Mouse (Mus musculus) midbrain, embryonic 13.5 days (tissue): Measurements from ENCODE around the gene Tomm40. TPM values are rescaled to one million over a fixed set of nuclear protein-coding genes. Genes with fewer than 3 reads are reported as not detected.
"Not testable (repeated sequence)": the region's sequence is repeated elsewhere in the genome, so short reads cannot be mapped to it uniquely, and the experiment has no call there.

ENCODE experiments used
- ATAC-seq: fragments of 200-750 bp; cut with Nextera tagmentation; 2 replicates; pipeline ENCODE4 v1.8.0; 2017; ENCODE audit warnings: mild to moderate bottlenecking, moderate TSS enrichment, moderate library complexity
- H3K27ac ChIP-seq: fragments of 300-500 bp; sonication (generic); 2 replicates; pipeline ENCODE4 v1.5.1; 2015; ENCODE audit warnings: inconsistent platforms, mild to moderate bottlenecking, moderate library complexity
- H3K27me3 ChIP-seq: fragments of 300-500 bp; sonication (generic); 2 replicates; pipeline ENCODE4 v1.6.1; 2015; ENCODE audit warnings: mild to moderate bottlenecking, inconsistent platforms
- H3K36me3 ChIP-seq: fragments of 300-500 bp; sonication (generic); 2 replicates; pipeline ENCODE4 v1.6.1; 2015; ENCODE audit warnings: mild to moderate bottlenecking, inconsistent platforms
- H3K4me1 ChIP-seq: fragments of 300-500 bp; sonication (generic); replicated peaks from 2 replicates; pipeline ENCODE4 v1.6.1; 2015; ENCODE audit warnings: inconsistent platforms
- H3K4me2 ChIP-seq: fragments of 300-500 bp; sonication (generic); replicated peaks from 2 replicates; pipeline ENCODE4 v1.6.1; 2015; ENCODE audit warnings: moderate library complexity, mild to moderate bottlenecking, inconsistent platforms
- H3K4me3 ChIP-seq: fragments of 300-500 bp; sonication (generic); replicated peaks from 2 replicates; pipeline ENCODE4 v1.5.1; 2015; ENCODE audit warnings: mild to moderate bottlenecking, inconsistent platforms
- H3K9ac ChIP-seq: fragments of 300-500 bp; sonication (generic); replicated peaks from 2 replicates; pipeline ENCODE4 v1.6.1; 2015; ENCODE audit warnings: mild to moderate bottlenecking, inconsistent platforms
- H3K9me3 ChIP-seq: fragments of 300-500 bp; sonication (generic); 2 replicates; pipeline ENCODE4 v1.6.1; 2016; ENCODE audit warnings: mild to moderate bottlenecking, inconsistent platforms
- WGBS: fragments of 180-500 bp; shearing (Covaris S2); methylation state at CpG from one replicate; pipeline ENCODE4 v1.1.7; 2015; 5-methylcytosine and 5-hydroxymethylcytosine counted together
- polyA plus RNA-seq: library from polyadenylated mRNA; unstranded; fragments of >200 nt; fragmentation: Nextera tagmentation; extraction: Ambion mirVana; gene quantifications from 2 replicates; pipeline ENCODE4 v1.2.1, GENCODE M21; 2015

Gene Tomm40
- polyA plus RNA-seq, 1 experiment from 2014 or later = 125 TPM

DNA sequence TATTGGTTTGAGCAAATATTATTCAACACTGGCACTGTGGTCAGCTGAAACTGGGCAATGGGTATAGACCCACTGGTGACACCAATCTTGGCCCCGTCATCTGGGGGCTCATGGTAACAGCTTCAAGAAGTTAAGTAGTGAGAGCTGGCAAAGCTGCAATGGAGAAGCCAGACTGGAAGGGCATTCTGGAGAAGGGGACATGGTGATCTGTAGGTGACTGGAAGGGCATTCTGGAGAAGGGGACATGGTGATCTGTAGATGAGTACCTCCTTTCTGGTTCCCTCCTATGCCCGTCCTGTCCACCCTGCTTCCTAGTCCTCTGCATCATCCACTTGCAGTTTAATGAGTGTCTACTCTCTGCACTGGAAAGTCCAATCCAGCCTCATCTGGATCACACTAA is 26.6 kb downstream of the Tomm40 start:
- no peak overlapping the region for H3K9ac ChIP-seq
- H3K4me3 ChIP-seq = no peak overlapping the region
- 94% methylated on average over 2 of the region's 2 CpGs for WGBS
- H3K9me3 ChIP-seq = no peaks in the 10 kb centered on the region
- ATAC-seq = no peak
- H3K27ac ChIP-seq = no peak overlapping the region
- no peaks in the 10 kb centered on the region for H3K27me3 ChIP-seq
- no peak overlapping the region for H3K4me2 ChIP-seq
- H3K4me1 ChIP-seq = 0 out of 2 replicates have a peak, but pooled peaks cover 6% of the 10 kb centered on the region
- no peaks in the 10 kb centered on the region for H3K36me3 ChIP-seq

DNA sequence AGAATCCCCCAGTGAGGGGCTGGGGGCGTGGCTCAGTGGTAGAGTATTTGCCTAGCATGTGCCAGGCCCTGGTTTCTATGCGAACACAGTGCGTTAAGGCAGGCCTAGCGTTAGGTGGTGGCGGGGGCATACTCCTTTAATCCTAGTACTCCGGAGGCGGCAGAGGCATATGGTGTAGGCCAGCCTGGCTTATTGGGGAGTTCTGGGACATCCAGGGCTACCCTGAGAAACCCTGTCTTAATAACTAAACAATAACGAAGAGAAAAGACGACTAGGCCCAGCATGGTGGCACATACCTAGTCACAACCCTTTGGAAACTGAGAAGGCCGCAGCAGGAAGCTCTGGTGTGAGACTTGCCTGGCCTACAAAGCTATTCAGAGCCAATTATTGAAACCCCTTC is 27.1 kb downstream of the Tomm40 start:
- WGBS = 90% methylated on average over 10 of the region's 10 CpGs
- ATAC-seq = no peak

DNA sequence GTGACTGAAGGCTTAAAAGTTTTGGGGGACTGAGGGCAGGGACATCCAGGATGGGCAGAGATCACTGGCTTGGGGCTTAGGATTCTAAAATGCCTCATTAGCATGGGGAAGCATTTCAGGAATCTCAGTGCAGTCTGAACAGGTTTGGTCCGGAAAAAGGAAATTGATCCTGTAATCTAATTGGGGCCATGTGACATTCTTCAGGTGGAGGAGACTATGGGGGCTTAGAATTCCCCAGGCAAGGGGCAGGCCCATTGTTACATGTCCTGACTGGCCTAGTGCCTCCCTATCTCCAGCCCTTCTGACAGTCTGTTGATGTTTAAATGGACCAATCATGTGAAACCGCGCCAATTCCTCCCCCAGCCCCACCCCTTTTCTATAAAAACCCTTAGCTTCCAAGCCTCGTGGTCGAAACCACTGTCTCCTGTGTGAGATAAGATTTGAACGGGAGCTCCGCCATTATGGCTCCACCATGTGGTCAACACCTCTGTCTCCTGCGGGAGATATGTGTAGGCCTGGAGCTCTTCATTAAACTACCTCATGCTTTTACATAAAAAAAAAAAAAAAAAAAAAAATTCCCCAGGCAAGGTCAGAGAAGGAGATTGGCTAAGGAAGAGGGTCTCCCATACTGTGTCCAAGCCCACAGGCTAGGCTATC is 28.2 kb downstream of the Tomm40 start:
- not testable (repeated sequence) for H3K4me1 ChIP-seq, H3K4me3 ChIP-seq, H3K9me3 ChIP-seq, H3K27ac ChIP-seq, ATAC-seq, H3K27me3 ChIP-seq, H3K9ac ChIP-seq, H3K4me2 ChIP-seq, H3K36me3 ChIP-seq
- WGBS = 81% methylated on average over 8 of the region's 8 CpGs

More for the DNA sequence above, 27.1 kb downstream of the Tomm40 start:
- 0 out of 2 replicates have a peak, but pooled peaks cover under 1% of the 10 kb centered on the region for H3K4me1 ChIP-seq
- no peaks in the 10 kb centered on the region for H3K36me3 ChIP-seq
- no peak overlapping the region for H3K4me3 ChIP-seq
- no peaks in the 10 kb centered on the region for H3K9me3 ChIP-seq
- H3K27ac ChIP-seq = no peak overlapping the region
- no peaks in the 10 kb centered on the region for H3K27me3 ChIP-seq
- no peak overlapping the region for H3K4me2 ChIP-seq
- no peak overlapping the region for H3K9ac ChIP-seq

DNA sequence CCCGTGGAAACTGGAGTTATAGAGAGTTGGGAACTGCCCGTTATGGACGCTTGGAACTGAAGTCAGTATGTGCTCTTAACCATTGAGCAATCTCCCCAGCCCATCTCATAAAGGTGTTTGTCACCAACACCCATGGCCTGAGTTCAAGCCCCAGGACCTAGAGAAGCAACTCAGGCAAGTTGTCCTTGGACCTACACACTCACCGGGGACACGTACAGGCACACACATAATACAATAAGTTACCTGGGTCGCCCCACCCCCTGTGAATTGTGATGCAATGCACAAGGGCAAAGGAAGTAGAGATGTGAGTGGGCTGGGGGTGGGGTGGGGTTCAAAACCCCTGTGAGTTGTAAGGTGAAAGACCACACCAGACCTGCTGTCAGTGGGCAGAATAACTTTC is 28.7 kb downstream of the Tomm40 start:
- Histone ChIP-seq H3K9me3 (no peaks in the 10 kb centered on the region), H3K9ac (no peak overlapping the region), H3K4me2 (no peak overlapping the region), H3K27me3 (no peaks in the 10 kb centered on the region), H3K4me3 (no peak overlapping the region), H3K4me1 (no peaks in the 10 kb centered on the region), H3K27ac (no peak overlapping the region), H3K36me3 (no peaks in the 10 kb centered on the region)
- no peak for ATAC-seq
- WGBS = 85% methylated on average over 6 of the region's 6 CpGs

DNA sequence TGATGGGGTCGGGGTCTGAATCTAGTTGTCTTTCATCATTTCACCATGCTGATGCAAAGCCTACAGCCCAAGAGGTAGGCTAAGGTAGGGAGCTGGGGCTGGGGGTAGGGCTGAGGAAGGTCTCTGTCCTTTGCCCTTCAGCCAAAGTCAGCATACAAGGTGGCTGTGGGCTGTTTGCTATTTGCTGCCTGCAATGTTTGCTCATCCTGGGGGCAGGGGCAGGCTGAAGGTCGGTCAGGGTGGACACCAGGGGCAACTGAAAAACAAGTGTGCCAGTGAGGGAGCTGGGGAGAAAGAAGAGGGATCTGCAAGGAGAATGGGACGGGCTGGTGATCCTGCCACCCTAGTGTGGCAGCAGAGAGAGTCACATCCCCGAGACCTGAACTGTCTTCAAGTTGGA is 29.9 kb downstream of the Tomm40 start:
- H3K36me3 ChIP-seq = no peaks in the 10 kb centered on the region
- no peaks in the 10 kb centered on the region for H3K4me1 ChIP-seq
- no peak overlapping the region for H3K4me2 ChIP-seq
- H3K27ac ChIP-seq = no peak overlapping the region
- no peak overlapping the region for H3K4me3 ChIP-seq
- no peak for ATAC-seq
- no peaks in the 10 kb centered on the region for H3K9me3 ChIP-seq
- no peaks in the 10 kb centered on the region for H3K27me3 ChIP-seq
- no peak overlapping the region for H3K9ac ChIP-seq
- 73% methylated on average over 4 of the region's 4 CpGs for WGBS

DNA sequence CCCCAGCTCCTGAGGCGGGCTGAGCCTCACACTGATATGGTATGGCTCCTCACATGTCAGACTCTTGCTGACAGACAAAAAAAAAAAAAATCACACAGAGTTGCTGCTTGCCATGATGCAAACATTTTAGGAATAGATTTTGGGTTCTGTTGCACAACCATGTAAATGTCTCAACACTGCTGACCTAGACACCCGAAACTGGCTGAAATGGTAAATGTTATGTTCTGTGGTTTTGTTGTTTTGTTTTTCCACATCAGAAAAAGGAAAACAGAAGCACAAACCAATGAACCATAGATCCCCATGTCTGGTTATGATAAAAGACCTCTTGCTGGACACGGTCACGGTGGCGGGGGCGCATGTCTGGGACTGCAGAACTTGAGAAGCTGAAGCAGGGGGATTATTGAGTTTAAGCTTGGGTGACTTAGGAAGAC is 31.5 kb downstream of the Tomm40 start:
- Histone ChIP-seq H3K4me2 (no peak overlapping the region), H3K36me3 (no peaks in the 10 kb centered on the region), H3K27me3 (no peaks in the 10 kb centered on the region), H3K27ac (no peak overlapping the region), H3K4me3 (no peak overlapping the region), H3K4me1 (no peaks in the 10 kb centered on the region), H3K9me3 (no peaks in the 10 kb centered on the region), H3K9ac (no peak overlapping the region)
- no peak for ATAC-seq
- 90% methylated on average over 6 of the region's 6 CpGs for WGBS

DNA sequence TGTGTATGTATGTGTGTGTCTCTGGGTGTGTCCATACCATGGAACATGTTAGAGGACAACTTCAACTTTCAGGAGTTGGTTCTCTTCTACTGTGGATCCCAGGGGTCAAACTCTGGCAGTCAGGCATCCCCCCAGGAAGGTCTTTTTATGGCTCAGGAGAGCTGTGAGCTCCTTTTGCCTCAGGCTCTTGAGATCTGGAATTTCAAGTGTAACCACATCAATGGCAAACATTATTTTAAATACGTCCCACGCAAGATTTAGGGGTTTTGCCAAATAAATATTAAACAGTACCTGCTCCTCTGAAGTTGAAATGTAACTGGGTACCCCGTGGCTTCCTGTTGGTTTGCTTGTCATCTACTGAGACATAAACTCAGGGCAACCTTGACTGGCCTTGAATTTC is 32.3 kb downstream of the Tomm40 start:
- H3K9me3 ChIP-seq = no peaks in the 10 kb centered on the region
- H3K4me1 ChIP-seq = no peaks in the 10 kb centered on the region
- H3K4me3 ChIP-seq = no peak overlapping the region
- H3K27me3 ChIP-seq = no peaks in the 10 kb centered on the region
- no peak overlapping the region for H3K9ac ChIP-seq
- no peak overlapping the region for H3K4me2 ChIP-seq
- ATAC-seq = no peak
- 81% methylated on average over 3 of the region's 3 CpGs for WGBS
- H3K27ac ChIP-seq = no peak overlapping the region
- no peaks in the 10 kb centered on the region for H3K36me3 ChIP-seq

DNA sequence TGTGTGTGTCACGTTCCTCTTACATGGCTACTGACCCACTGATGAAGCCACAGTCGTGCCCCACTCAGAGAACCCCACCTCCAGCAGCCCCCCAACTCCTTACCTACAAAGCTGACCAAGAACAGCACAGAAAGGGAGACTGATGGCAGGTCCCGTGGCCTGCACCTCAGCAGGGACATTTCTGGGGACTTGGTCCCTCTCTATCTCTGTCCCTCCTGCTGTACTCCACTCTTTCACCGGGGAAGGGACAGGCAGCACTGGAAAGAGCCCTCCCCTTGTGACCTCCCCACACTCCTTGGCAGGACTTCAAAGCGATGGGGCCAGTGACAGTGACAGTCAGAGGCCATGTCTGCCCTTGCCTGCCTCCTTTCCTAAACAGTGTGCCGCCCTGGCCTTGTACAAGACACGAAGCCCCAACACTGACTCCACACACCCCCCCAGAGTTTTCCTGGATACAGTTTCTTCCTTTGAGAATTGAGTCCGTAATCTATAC is 34.0 kb downstream of the Tomm40 start, which contains the start of the genes Gm44805 and Apoc4:
TSS of gene Gm44805 (minus strand) at position 222 of the 493 bp plus-strand sequence.
TSS of gene Apoc4 (minus strand) at position 278 of the 493 bp plus-strand sequence.
- H3K4me3 ChIP-seq = no peak within 1 kb of the TSS
- no peak within 1 kb of the TSS for H3K27ac ChIP-seq
- ATAC-seq = no peak
- H3K36me3 ChIP-seq = no peaks in the 10 kb centered on the region
- no peak within 1 kb of the TSS for H3K9ac ChIP-seq
- WGBS = 68% methylated on average over 8 of the region's 8 CpGs
- H3K4me1 ChIP-seq = no peaks in the 10 kb centered on the region
- no peak within 1 kb of the TSS for H3K4me2 ChIP-seq
- H3K27me3 ChIP-seq = no peaks in the 10 kb centered on the region
- no peaks in the 10 kb centered on the region for H3K9me3 ChIP-seq

DNA sequence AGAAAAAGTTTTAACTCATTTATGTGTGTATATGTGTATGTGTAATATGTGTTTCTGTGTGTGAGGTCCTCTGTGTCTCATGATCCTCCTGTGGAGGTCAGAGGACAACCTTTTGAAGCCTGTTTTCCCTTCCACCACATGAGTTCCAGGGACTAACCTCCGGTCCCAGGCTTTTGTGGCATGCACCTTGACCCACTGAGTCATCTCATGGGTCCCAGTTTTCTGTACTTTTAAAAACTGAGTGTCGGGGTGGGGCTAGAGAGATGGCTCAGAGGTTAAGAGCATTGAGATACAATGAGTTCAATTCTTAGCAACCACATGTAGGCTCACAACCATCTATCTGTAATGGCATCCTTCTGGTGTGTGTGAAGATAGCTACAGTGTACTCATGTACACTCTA is 34.5 kb downstream of the Tomm40 start:
- Histone ChIP-seq H3K4me3 (no peak overlapping the region), H3K27ac (no peak overlapping the region), H3K4me1 (no peaks in the 10 kb centered on the region), H3K4me2 (no peak overlapping the region), H3K36me3 (no peaks in the 10 kb centered on the region), H3K27me3 (no peaks in the 10 kb centered on the region), H3K9ac (no peak overlapping the region), H3K9me3 (no peaks in the 10 kb centered on the region)
- WGBS = 93% methylated on average over 2 of the region's 2 CpGs
- ATAC-seq = no peak

DNA sequence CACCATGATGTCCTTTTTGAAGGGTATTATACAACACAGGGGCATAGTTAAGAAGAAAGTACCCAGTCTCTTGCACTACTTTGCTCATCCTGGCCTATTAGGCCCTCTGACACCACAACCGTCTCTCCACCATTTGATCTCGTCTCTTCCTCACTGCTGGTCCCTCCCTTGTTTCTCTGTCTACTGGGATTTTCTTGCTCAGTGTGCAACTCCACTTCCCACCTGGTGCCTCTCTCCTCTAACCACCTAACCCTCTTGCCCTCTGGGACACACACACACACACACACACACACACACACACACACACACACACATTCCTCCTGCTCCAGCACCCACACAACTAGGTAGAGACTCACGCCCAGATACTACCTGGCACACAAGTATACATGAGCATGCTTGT is 36.3 kb downstream of the Tomm40 start:
- Histone ChIP-seq H3K4me3 (no peak overlapping the region), H3K9me3 (no peaks in the 10 kb centered on the region), H3K27me3 (no peaks in the 10 kb centered on the region), H3K4me2 (no peak overlapping the region), H3K36me3 (no peaks in the 10 kb centered on the region), H3K4me1 (no peaks in the 10 kb centered on the region), H3K9ac (no peak overlapping the region), H3K27ac (no peak overlapping the region)
- no peak for ATAC-seq
- 85% methylated on average over 3 of the region's 3 CpGs for WGBS

DNA sequence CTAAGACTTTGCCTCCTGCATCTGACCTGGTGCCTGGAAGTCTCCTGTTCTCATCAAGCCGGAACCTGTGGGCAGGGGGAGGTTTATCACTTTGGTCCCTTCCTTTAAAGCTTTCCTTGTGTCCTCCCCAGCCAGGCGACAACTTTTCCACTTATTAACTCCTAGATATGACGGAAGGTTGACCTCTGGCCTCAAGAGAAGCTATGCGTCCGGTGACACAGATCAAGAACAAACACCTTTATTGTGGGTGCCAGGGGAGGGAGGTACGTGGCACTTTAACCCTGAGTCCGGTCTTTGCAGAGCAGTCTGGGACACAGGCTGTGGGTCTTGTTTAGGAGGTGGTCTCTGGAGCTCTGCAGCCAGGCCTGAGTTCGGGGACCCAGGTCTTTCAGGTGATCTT is 37.4 kb downstream of the Tomm40 start, which contains the start of gene Apoc2:
TSS of gene Apoc2 (minus strand) at position 70 of the 400 bp plus-strand sequence.
- ATAC-seq = no peak
- 86% methylated on average over 8 of the region's 8 CpGs for WGBS
- Histone ChIP-seq H3K9me3 (no peaks in the 10 kb centered on the region), H3K4me2 (no peak within 1 kb of the TSS), H3K4me1 (no peaks in the 10 kb centered on the region), H3K9ac (no peak within 1 kb of the TSS), H3K27me3 (no peaks in the 10 kb centered on the region), H3K4me3 (no peak within 1 kb of the TSS), H3K27ac (no peak within 1 kb of the TSS), H3K36me3 (no peaks in the 10 kb centered on the region)

DNA sequence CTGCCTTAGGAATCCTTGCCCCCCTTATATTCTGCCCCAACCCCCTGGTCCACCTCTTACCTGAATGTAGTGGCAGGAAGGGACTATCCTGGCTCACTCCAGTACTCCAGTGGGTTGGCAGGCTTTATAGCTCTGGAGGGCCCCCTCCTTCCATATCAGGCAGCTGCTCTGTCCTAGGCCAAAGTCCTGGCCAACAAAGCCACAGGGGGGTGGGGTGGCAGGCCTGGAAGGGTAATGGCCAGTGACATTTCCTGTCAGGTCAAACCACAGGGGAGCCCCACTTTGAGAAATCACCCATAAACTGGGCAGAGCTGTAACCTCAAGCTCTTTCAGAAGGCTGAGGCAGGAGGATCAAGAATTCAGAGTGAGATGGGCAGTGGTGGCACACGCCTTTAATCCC is 38.6 kb downstream of the Tomm40 start:
- ATAC-seq = no peak
- 75% methylated on average over 1 of the region's 1 CpGs for WGBS
- H3K27me3 ChIP-seq = no peaks in the 10 kb centered on the region
- H3K4me3 ChIP-seq = no peak overlapping the region
- H3K36me3 ChIP-seq = no peaks in the 10 kb centered on the region
- H3K9ac ChIP-seq = no peak overlapping the region
- no peak overlapping the region for H3K27ac ChIP-seq
- H3K4me2 ChIP-seq = no peak overlapping the region
- H3K4me1 ChIP-seq = no peaks in the 10 kb centered on the region
- H3K9me3 ChIP-seq = no peaks in the 10 kb centered on the region

DNA sequence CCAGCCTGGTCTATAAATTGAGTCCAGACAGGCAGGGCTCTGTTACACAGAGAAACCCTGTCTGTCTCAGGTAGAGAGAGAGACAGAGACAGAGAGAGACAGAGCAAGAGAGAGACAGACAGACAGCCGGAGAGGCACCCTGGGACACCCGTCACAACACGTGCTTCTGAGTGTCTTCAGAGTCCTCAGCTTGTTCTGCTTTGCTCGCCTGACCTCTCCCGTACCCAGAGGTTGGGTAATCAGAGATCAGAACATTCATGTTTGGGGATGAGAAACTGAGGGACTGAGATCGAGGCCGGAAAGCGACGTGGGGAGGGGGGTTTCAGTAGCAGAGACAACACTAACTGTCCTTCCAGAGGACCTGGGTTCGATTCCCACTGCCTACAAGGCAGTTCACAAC is 39.4 kb downstream of the Tomm40 start:
- Histone ChIP-seq H3K4me2 (no peak overlapping the region), H3K4me3 (no peak overlapping the region), H3K27me3 (no peaks in the 10 kb centered on the region), H3K27ac (no peak overlapping the region), H3K36me3 (no peaks in the 10 kb centered on the region), H3K9me3 (no peaks in the 10 kb centered on the region), H3K4me1 (no peaks in the 10 kb centered on the region), H3K9ac (no peak overlapping the region)
- ATAC-seq = no peak
- WGBS = 86% methylated on average over 10 of the region's 10 CpGs
